ENCODE assay signal across 8 mouse cellular contexts in genomic region chr19:46308706-46309435, GRCm38 (mm10). TPM values are rescaled to one million over a fixed set of nuclear protein-coding genes. Genes with fewer than 3 reads are reported as not detected.
DNase-seq lines count a peak whose midpoint lies in the region; ATAC-seq and TF ChIP-seq lines count a peak whose summit lies in the region.

No protein-coding gene starts in this region.

- peak; percentile 84 for TF ChIP-seq CTCF in G1E (IDR thresholded peaks at IDR 0.05; ENCODE audit: low read depth, low read length)
- peak; percentile 99 for TF ChIP-seq CTCF in lung, postnatal 0 days (IDR thresholded peaks at IDR 0.05)

- no peak overlapping the region for H3K27ac ChIP-seq in forebrain, embryonic 16.5 days (ENCODE audit: low read length)
- no peak overlapping the region for H3K27ac ChIP-seq in lung, postnatal 0 days (ENCODE audit: low read length)

- peaks cover 68% of the 10 kb centered on the region for H3K4me1 ChIP-seq in G1E (ENCODE audit: insufficient read depth, low read depth, low read length)
- H3K4me1 ChIP-seq in forebrain, embryonic 16.5 days (replicated peaks; ENCODE audit: control insufficient read depth, insufficient read depth, low read length) = peaks cover 30% of the 10 kb centered on the region
- peaks cover 6% of the 10 kb centered on the region; the same call in 1 of the 2 replicates for H3K4me1 ChIP-seq in lung, postnatal 0 days (ENCODE audit: insufficient read depth, low read depth, low read length)

- peak overlapping the region; percentile 76 for H3K4me2 ChIP-seq in forebrain, embryonic 16.5 days (ENCODE audit: low read length)
- peak overlapping the region; percentile 56 for H3K4me2 ChIP-seq in lung, postnatal 0 days (replicated peaks; ENCODE audit: low read depth, low read length)

- H3K9me3 ChIP-seq in G1E (replicated peaks) = no peaks in the 10 kb centered on the region
- no peaks in the 10 kb centered on the region for H3K9me3 ChIP-seq in forebrain, embryonic 16.5 days (ENCODE audit: control insufficient read depth, low read length)
- H3K9me3 ChIP-seq in lung, postnatal 0 days (ENCODE audit: low read length) = no peaks in the 10 kb centered on the region

- no peak for ATAC-seq in G1E (ENCODE audit: extremely low read depth, insufficient number of reproducible peaks, low FRiP score, poor library complexity, severe bottlenecking)
- peak; percentile 81 for ATAC-seq in forebrain, embryonic 16.5 days
- ATAC-seq in lung, postnatal 0 days = 0 out of 2 replicates have a peak, but pooled peaks have one; percentile 3

- peak overlapping the region; percentile 69; the same call in 1 of the 2 replicates for H3K4me3 ChIP-seq in G1E (ENCODE audit: low read depth, low read length)
- peak overlapping the region; percentile 45 for H3K4me3 ChIP-seq in forebrain, embryonic 16.5 days (replicated peaks; ENCODE audit: low read length)
- H3K4me3 ChIP-seq in lung, postnatal 0 days (ENCODE audit: low read depth, low read length) = peak overlapping the region; percentile 16; the same call in 1 of the 2 replicates

- no peaks in the 10 kb centered on the region for H3K27me3 ChIP-seq in G1E (ENCODE audit: insufficient read depth, low read length)
- H3K27me3 ChIP-seq in forebrain, embryonic 16.5 days (replicated peaks; ENCODE audit: control insufficient read depth, insufficient read depth, low read length) = peaks cover 14% of the 10 kb centered on the region
- H3K27me3 ChIP-seq in lung, postnatal 0 days (replicated peaks; ENCODE audit: insufficient read depth, low read length) = peaks cover 2% of the 10 kb centered on the region

- WGBS in forebrain, embryonic 16.5 days = under 1% methylated on average over 47 of the region's 47 CpGs
- 1% methylated on average over 42 of the region's 47 CpGs for WGBS in lung, postnatal 0 days

- TF ChIP-seq EP300 in lung, postnatal 0 days (IDR thresholded peaks at IDR 0.05) = no peak

- peak overlapping the region; percentile 59 for H3K9ac ChIP-seq in forebrain, embryonic 16.5 days (replicated peaks; ENCODE audit: low read depth, low read length)
- H3K9ac ChIP-seq in lung, postnatal 0 days (replicated peaks; ENCODE audit: low read depth) = no peak overlapping the region

- peaks cover 73% of the 10 kb centered on the region for H3K36me3 ChIP-seq in G1E (replicated peaks)
- H3K36me3 ChIP-seq in forebrain, embryonic 16.5 days (ENCODE audit: control insufficient read depth, insufficient read depth) = no peaks in the 10 kb centered on the region
- H3K36me3 ChIP-seq in lung, postnatal 0 days (ENCODE audit: insufficient read depth, low read length) = peaks cover 24% of the 10 kb centered on the region

- peak; percentile 73 for DNase-seq in G1E (ENCODE audit: low spot score)
- DNase-seq in cerebellum, adult 18-20 months = peak; percentile 90 to 95
- DNase-seq in heart, postnatal 4 days = peak; percentile 93
- peak; percentile 80 for DNase-seq in layer of hippocampus, adult 9-11 months
- DNase-seq in lung, postnatal 0 days (ENCODE audit: low spot score) = peak; percentile 88
- peak; percentile 74 for DNase-seq in retina, adult 2 months (ENCODE audit: low read depth, low spot score)
- peak; percentile 88 for DNase-seq in thymus, postnatal 25 days

RNA-seq across cellular contexts. Expression of gene Nfkb2, which starts 4.8 kb away (rescaled TPM):
- total RNA-seq in G1E (2014; fragmentation: Nextera tagmentation) (11.3 and 12.6 TPM in 2 replicates), G1E (2017) (9.7 and 12.5 TPM in 2 replicates)
- polyA plus RNA-seq in G1E (2012) = 40.4 and 40.8 TPM in 2 replicates
- 1.8 and 1.9 TPM in 2 replicates for polyA plus RNA-seq in forebrain, embryonic 16.5 days (2015; fragmentation: Nextera tagmentation; extraction: Ambion mirVana)
- 10 to 100 TPM; 15.1 to 15.2 TPM for total RNA-seq in heart, postnatal 4 days (2021)
- polyA plus RNA-seq in lung, postnatal 0 days (2015; fragmentation: Nextera tagmentation; extraction: Ambion mirVana) = 12.5 and 21.1 TPM in 2 replicates

RNA-seq across cellular contexts. Expression of gene Psd, which starts 18.1 kb away (rescaled TPM):
- total RNA-seq in G1E (2014; fragmentation: Nextera tagmentation) (1.6 TPM in 1 of 2 replicates, not detected in the other), G1E (2017) (0.23 and 1.1 TPM in 2 replicates)
- polyA plus RNA-seq in G1E (2012) = 0.41 and 0.74 TPM in 2 replicates
- polyA plus RNA-seq in forebrain, embryonic 16.5 days (2015; fragmentation: Nextera tagmentation; extraction: Ambion mirVana) = 74.1 and 89.8 TPM in 2 replicates
- 1 to 10 TPM; 1.7 to 2.1 TPM for total RNA-seq in heart, postnatal 4 days (2021)
- 2.7 and 4.9 TPM in 2 replicates for polyA plus RNA-seq in lung, postnatal 0 days (2015; fragmentation: Nextera tagmentation; extraction: Ambion mirVana)

RNA-seq across cellular contexts. Expression of gene Fbxl15, which starts 19.1 kb away (rescaled TPM):
- 2.0 and 2.2 TPM in 2 replicates for total RNA-seq in G1E (2014; fragmentation: Nextera tagmentation)
- total RNA-seq in G1E (2017) = 2.5 and 3.8 TPM in 2 replicates
- polyA plus RNA-seq in G1E (2012) = 15.2 and 16.5 TPM in 2 replicates
- polyA plus RNA-seq in forebrain, embryonic 16.5 days (2015; fragmentation: Nextera tagmentation; extraction: Ambion mirVana) = 40.1 and 44.2 TPM in 2 replicates
- total RNA-seq in heart, postnatal 4 days (2021) = 1 to 10 TPM; 5.5 to 7.2 TPM
- polyA plus RNA-seq in lung, postnatal 0 days (2015; fragmentation: Nextera tagmentation; extraction: Ambion mirVana) = 12.9 and 13.0 TPM in 2 replicates

RNA-seq across cellular contexts. Expression of gene Cuedc2, which starts 29.6 kb away (rescaled TPM):
- total RNA-seq in G1E (2014; fragmentation: Nextera tagmentation) = 39.2 and 73.6 TPM in 2 replicates
- 142 and 148 TPM in 2 replicates for total RNA-seq in G1E (2017)
- 124 and 147 TPM in 2 replicates for polyA plus RNA-seq in G1E (2012)
- polyA plus RNA-seq in forebrain, embryonic 16.5 days (2015; fragmentation: Nextera tagmentation; extraction: Ambion mirVana) = 375 and 392 TPM in 2 replicates
- total RNA-seq in heart, postnatal 4 days (2021) = 100 to 1,000 TPM in 1 of 2 experiments, 10 to 100 TPM in 1; 98.8 to 108 TPM
- polyA plus RNA-seq in lung, postnatal 0 days (2015; fragmentation: Nextera tagmentation; extraction: Ambion mirVana) = 94.9 and 99.9 TPM in 2 replicates

RNA-seq across cellular contexts. Expression of gene Mfsd13a, which starts 32.0 kb away (rescaled TPM):
- not detected in 2 replicates for total RNA-seq in G1E (2014; fragmentation: Nextera tagmentation)
- total RNA-seq in G1E (2017) = not detected in 2 replicates
- polyA plus RNA-seq in G1E (2012) = 0.08 and 0.20 TPM in 2 replicates
- 12.2 and 12.3 TPM in 2 replicates for polyA plus RNA-seq in forebrain, embryonic 16.5 days (2015; fragmentation: Nextera tagmentation; extraction: Ambion mirVana)
- total RNA-seq in heart, postnatal 4 days (2021) = 1 to 10 TPM; 3.1 to 4.2 TPM
- 6.4 and 6.6 TPM in 2 replicates for polyA plus RNA-seq in lung, postnatal 0 days (2015; fragmentation: Nextera tagmentation; extraction: Ambion mirVana)

Comparison
In these comparisons a context has a peak if more than half of its experiments do, and no peak if none do; other contexts are left out.
1. H3K4me3 ChIP-seq: peak in every context shown above with its lines; median percentile 69 in G1E; 45 in forebrain, embryonic 16.5 days; 16 in lung, postnatal 0 days.
2. RNA of gene Psd, which starts 18.1 kb away (polyA plus RNA-seq): 74.1 to 89.8 TPM in forebrain, embryonic 16.5 days; 2.7 to 4.9 TPM in lung, postnatal 0 days and 0.41 to 0.74 TPM in G1E; every median in the first group is over 10 times any median in the second.
3. Peak in every context shown above with its lines, with median percentiles within 50 percentile points of each other: DNase-seq.